Mouse (Mus musculus) right cerebral cortex, adult 2 months (tissue): ENCODE data around the gene Tmem229b.
"Not testable (repeated sequence)": the region's sequence is repeated elsewhere in the genome, so short reads cannot be mapped to it uniquely, and the experiment has no call there.

Experiments used
- DNase-seq, 2 experiments: peaks; one replicate each; pipeline ENCODE4 v3.0.0; 2021 to 2022; ENCODE audit warnings: low spot score in 2 of 2

Gene Tmem229b

GRCm38 (mm10) chr12:79006478-79007125 is 825 bp downstream of the Tmem229b start:
- peak; percentile 52 to 56 for DNase-seq

- no peak for DNase-seq
These were observed 1.4 kb downstream of the Tmem229b start for GRCm38 (mm10) chr12:79006076-79006475.

- DNase-seq, result no peak
These were observed 2.0 kb downstream of the Tmem229b start for GRCm38 (mm10) chr12:79005456-79005855.

- DNase-seq, result no peak
These were observed 4.4 kb downstream of the Tmem229b start for GRCm38 (mm10) chr12:79002978-79003377.

- DNase-seq, result no peak
These were observed 5.0 kb downstream of the Tmem229b start for GRCm38 (mm10) chr12:79002406-79002805.

- no peak for DNase-seq
These were observed 10.7 kb downstream of the Tmem229b start for GRCm38 (mm10) chr12:78996711-78997110.

- DNase-seq, result no peak
These were observed 11.2 kb downstream of the Tmem229b start for GRCm38 (mm10) chr12:78996271-78996670.

- no peak for DNase-seq
These were observed 19.8 kb downstream of the Tmem229b start for GRCm38 (mm10) chr12:78987581-78988081.

GRCm38 (mm10) chr12:78984035-78984432 is 23.4 kb downstream of the Tmem229b start:
- peak; percentile 41 to 46 for DNase-seq

- DNase-seq, result no peak
These were observed 24.0 kb downstream of the Tmem229b start for GRCm38 (mm10) chr12:78983296-78984034.

GRCm38 (mm10) chr12:78981938-78982825 is 25.2 kb downstream of the Tmem229b start:
- no peak for DNase-seq

- DNase-seq, result no peak
These were observed 26.3 kb downstream of the Tmem229b start for GRCm38 (mm10) chr12:78981131-78981530.

GRCm38 (mm10) chr12:78980683-78981091 is 26.7 kb downstream of the Tmem229b start:
- no peak for DNase-seq

- no peak for DNase-seq
These were observed 29.9 kb downstream of the Tmem229b start for GRCm38 (mm10) chr12:78977552-78977951.

GRCm38 (mm10) chr12:78977078-78977477 is 30.3 kb downstream of the Tmem229b start:
- DNase-seq, result no peak

- DNase-seq, result no peak
These were observed 31.6 kb downstream of the Tmem229b start for GRCm38 (mm10) chr12:78975836-78976235.

GRCm38 (mm10) chr12:78974767-78975166 is 32.7 kb downstream of the Tmem229b start:
- no peak for DNase-seq

- DNase-seq, result no peak
These were observed 33.6 kb downstream of the Tmem229b start for GRCm38 (mm10) chr12:78973779-78974178.

GRCm38 (mm10) chr12:78971649-78972048 is 35.8 kb downstream of the Tmem229b start:
- no peak for DNase-seq

- no peak for DNase-seq
These were observed 36.7 kb downstream of the Tmem229b start for GRCm38 (mm10) chr12:78970725-78971124.

GRCm38 (mm10) chr12:78964496-78964895 is 42.9 kb downstream of the Tmem229b start:
- not testable (repeated sequence) for DNase-seq

GRCm38 (mm10) chr12:78956405-78956804 is 51.0 kb downstream of the Tmem229b start:
- no peak for DNase-seq
